Mouse (Mus musculus) liver, postnatal 0 days (tissue): ENCODE measurements at regions not wholly inside any gene's neighbourhood (a gene's known extent, or its start where the extent isn't known, plus 50 kb on each side); places are given as distances from the start of the nearest gene placed in this dataset.

Experiments used
- ATAC-seq: fragments of 200-750 bp; cut with Nextera tagmentation; 2 replicates; pipeline ENCODE4 v1.8.0; 2017; ENCODE audit warnings: mild to moderate bottlenecking, moderate library complexity
- DNase-seq: peaks from one replicate; pipeline ENCODE4 v3.0.0-alpha.2; 2016
- H3K27ac ChIP-seq: fragments of 300-500 bp; sonication (generic); 2 replicates; pipeline ENCODE4 v1.5.1; 2014; ENCODE audit warnings: antibody characterized with exemption, moderate library complexity, mild to moderate bottlenecking, low read depth
- H3K27me3 ChIP-seq: fragments of 300-500 bp; sonication (generic); 2 replicates; pipeline ENCODE4 v1.6.1; 2014; ENCODE audit warnings: low read length, control low read depth, mixed read lengths; ENCODE audit not compliant: insufficient read depth
- H3K36me3 ChIP-seq: fragments of 300-500 bp; sonication (generic); replicated peaks from 2 replicates; pipeline ENCODE4 v1.6.1; 2014; ENCODE audit warnings: mild to moderate bottlenecking, control low read depth, low read length, moderate library complexity, mixed read lengths; ENCODE audit not compliant: insufficient read depth
- H3K4me1 ChIP-seq: fragments of 300-500 bp; sonication (generic); 2 replicates; pipeline ENCODE4 v1.6.1; 2014; ENCODE audit warnings: antibody characterized with exemption, mild to moderate bottlenecking, control low read depth; ENCODE audit not compliant: insufficient read depth
- H3K4me2 ChIP-seq: fragments of 300-500 bp; sonication (generic); 2 replicates; pipeline ENCODE4 v1.6.1; 2014; ENCODE audit warnings: low read depth, mild to moderate bottlenecking, low read length, moderate library complexity, mixed read lengths
- H3K4me3 ChIP-seq: fragments of 300-500 bp; sonication (generic); 2 replicates; pipeline ENCODE4 v1.5.1; 2014; ENCODE audit warnings: low read depth, low read length
- H3K9ac ChIP-seq: fragments of 300-500 bp; sonication (generic); replicated peaks from 2 replicates; pipeline ENCODE4 v1.6.1; 2014; ENCODE audit warnings: mild to moderate bottlenecking, moderate library complexity
- H3K9me3 ChIP-seq: fragments of 300-500 bp; sonication (generic); 2 replicates; pipeline ENCODE4 v1.6.1; 2016; ENCODE audit warnings: mild to moderate bottlenecking, control low read depth, low read length, mixed read lengths
- CTCF ChIP-seq: sonication (generic); IDR thresholded peaks from 2 replicates; pipeline ENCODE4 v1.5.1; 2016; ENCODE audit warnings: antibody characterized with exemption, low read depth
- EP300 ChIP-seq: IDR thresholded peaks from 2 replicates; pipeline ENCODE4 v1.6.1; 2016; ENCODE audit warnings: antibody characterized with exemption, low read depth, mild to moderate bottlenecking
- WGBS: fragments of 180-500 bp; shearing (Covaris S2); extraction: QIAGEN DNeasy Blood & Tissue Kit; methylation state at CpG from one replicate; pipeline ENCODE4 v1.1.7; 2014; ENCODE audit not compliant: insufficient replicate concordance; 5-methylcytosine and 5-hydroxymethylcytosine counted together

- ATAC-seq (no peak), DNase-seq (no peak)
- H3K4me2 ChIP-seq: no peak overlapping the region
- H3K4me1 ChIP-seq: no peaks in the 10 kb centered on the region
- H3K9me3 ChIP-seq: no peaks in the 10 kb centered on the region
- no peak overlapping the region for H3K9ac ChIP-seq
- H3K36me3 ChIP-seq: no peaks in the 10 kb centered on the region
- H3K27me3 ChIP-seq: no peaks in the 10 kb centered on the region
- WGBS: 61% methylated on average over 1 of the region's 1 CpGs
- no peak overlapping the region for H3K27ac ChIP-seq
- no peak overlapping the region for H3K4me3 ChIP-seq
- no peak for TF ChIP-seq EP300
- no peak for TF ChIP-seq CTCF
Measured at GRCm38 (mm10) chr3:137193873-137194272, 147.0 kb upstream of the Emcn start.

GRCm38 (mm10) chr3:137211667-137212066 is 129.2 kb upstream of the Emcn start:
- H3K9me3 ChIP-seq: no peaks in the 10 kb centered on the region
- 67% methylated on average over 3 of the region's 3 CpGs for WGBS
- H3K4me3 ChIP-seq: no peak overlapping the region
- H3K4me2 ChIP-seq: no peak overlapping the region
- H3K9ac ChIP-seq: no peak overlapping the region
- H3K27me3 ChIP-seq: no peaks in the 10 kb centered on the region
- TF ChIP-seq EP300: no peak
- no peak for TF ChIP-seq CTCF
- no peak for DNase-seq
- H3K36me3 ChIP-seq: no peaks in the 10 kb centered on the region
- no peak overlapping the region for H3K27ac ChIP-seq
- no peaks in the 10 kb centered on the region for H3K4me1 ChIP-seq
- ATAC-seq: no peak

GRCm38 (mm10) chr3:137216036-137216435 is 124.8 kb upstream of the Emcn start:
- Histone ChIP-seq H3K9me3 (no peaks in the 10 kb centered on the region), H3K27ac (no peak overlapping the region), H3K4me2 (no peak overlapping the region), H3K9ac (no peak overlapping the region), H3K27me3 (no peaks in the 10 kb centered on the region), H3K36me3 (no peaks in the 10 kb centered on the region), H3K4me3 (no peak overlapping the region), H3K4me1 (no peaks in the 10 kb centered on the region)
- TF ChIP-seq EP300: no peak
- TF ChIP-seq CTCF: no peak
- ATAC-seq: no peak
- DNase-seq: no peak
- WGBS: 74% methylated on average over 1 of the region's 1 CpGs

GRCm38 (mm10) chr3:137217245-137217644 is 123.6 kb upstream of the Emcn start:
- TF ChIP-seq EP300: no peak
- H3K27me3 ChIP-seq: no peaks in the 10 kb centered on the region
- no peak overlapping the region for H3K4me3 ChIP-seq
- H3K4me1 ChIP-seq: no peaks in the 10 kb centered on the region
- H3K27ac ChIP-seq: no peak overlapping the region
- no peaks in the 10 kb centered on the region for H3K36me3 ChIP-seq
- H3K9ac ChIP-seq: no peak overlapping the region
- H3K9me3 ChIP-seq: no peaks in the 10 kb centered on the region
- ATAC-seq (no peak), DNase-seq (no peak)
- H3K4me2 ChIP-seq: no peak overlapping the region

- Histone ChIP-seq H3K4me3 (no peak overlapping the region), H3K4me1 (no peaks in the 10 kb centered on the region), H3K27me3 (no peaks in the 10 kb centered on the region), H3K9ac (no peak overlapping the region), H3K4me2 (no peak overlapping the region), H3K36me3 (no peaks in the 10 kb centered on the region), H3K9me3 (no peaks in the 10 kb centered on the region), H3K27ac (no peak overlapping the region)
- 84% methylated on average over 5 of the region's 5 CpGs for WGBS
- TF ChIP-seq EP300 (no peak), CTCF (no peak)
- DNase-seq: no peak
- no peak for ATAC-seq
Measured at GRCm38 (mm10) chr3:137217926-137218325, 122.9 kb upstream of the Emcn start.

- 80% methylated on average over 1 of the region's 1 CpGs for WGBS
- Histone ChIP-seq H3K27ac (no peak overlapping the region), H3K9me3 (no peaks in the 10 kb centered on the region), H3K36me3 (no peaks in the 10 kb centered on the region), H3K27me3 (no peaks in the 10 kb centered on the region), H3K9ac (no peak overlapping the region), H3K4me1 (no peaks in the 10 kb centered on the region), H3K4me3 (no peak overlapping the region), H3K4me2 (no peak overlapping the region)
- TF ChIP-seq EP300 (no peak), CTCF (no peak)
- DNase-seq (no peak), ATAC-seq (no peak)
Measured at GRCm38 (mm10) chr3:137226151-137226550, 114.7 kb upstream of the Emcn start.

- ATAC-seq (no peak), DNase-seq (no peak)
- 76% methylated on average over 5 of the region's 5 CpGs for WGBS
- Histone ChIP-seq H3K4me3 (no peak overlapping the region), H3K4me1 (no peaks in the 10 kb centered on the region), H3K27ac (no peak overlapping the region), H3K36me3 (no peaks in the 10 kb centered on the region), H3K9me3 (no peaks in the 10 kb centered on the region), H3K4me2 (no peak overlapping the region), H3K9ac (no peak overlapping the region), H3K27me3 (no peaks in the 10 kb centered on the region)
- TF ChIP-seq CTCF: no peak
- no peak for TF ChIP-seq EP300
Measured at GRCm38 (mm10) chr3:137227122-137227838, 113.6 kb upstream of the Emcn start.
